Mouse (Mus musculus): Measurements from ENCODE around the gene Stk38.
"Not testable (repeated sequence)": the region's sequence is repeated elsewhere in the genome, so short reads cannot be mapped to it uniquely, and the experiment has no call there.

The Stk38 gene

GRCm38 (mm10) chr17:29008326-29008650, 493 bp upstream of the Stk38 start:
- peak in 1 of 2 experiments; percentile 36 for DNase-seq (ENCODE audit: low spot score in 2 of 2)

GRCm38 (mm10) chr17:29007243-29007640, 553 bp downstream of the Stk38 start:
- DNase-seq (ENCODE audit: low spot score in 2 of 2), result peak in 1 of 2 experiments; percentile 36

GRCm38 (mm10) chr17:29006812-29007211, 983 bp downstream of the Stk38 start:
- DNase-seq (ENCODE audit: low spot score in 2 of 2), result no peak

- no peak for DNase-seq (ENCODE audit: low spot score in 2 of 2)
Measured at GRCm38 (mm10) chr17:29005002-29005401, 2.8 kb downstream of the Stk38 start.

- DNase-seq (ENCODE audit: low spot score in 2 of 2), result no peak
Measured at GRCm38 (mm10) chr17:29003740-29004139, 4.1 kb downstream of the Stk38 start.

GRCm38 (mm10) chr17:29000465-29000864, 7.3 kb downstream of the Stk38 start:
- no peak for DNase-seq (ENCODE audit: low spot score in 2 of 2)

- DNase-seq (ENCODE audit: low spot score in 2 of 2), result no peak
Measured at GRCm38 (mm10) chr17:28994615-28995014, 13.2 kb downstream of the Stk38 start.

- DNase-seq (ENCODE audit: low spot score in 2 of 2), result not testable (repeated sequence)
Measured at GRCm38 (mm10) chr17:28993004-28993403, 14.8 kb downstream of the Stk38 start.

GRCm38 (mm10) chr17:28992105-28992504, 15.7 kb downstream of the Stk38 start:
- peak; percentile 69 for DNase-seq (ENCODE audit: low spot score in 2 of 2)

- no peak for DNase-seq (ENCODE audit: low spot score in 2 of 2)
Measured at GRCm38 (mm10) chr17:28991286-28991685, 16.5 kb downstream of the Stk38 start.

- no peak for DNase-seq (ENCODE audit: low spot score in 2 of 2)
Measured at GRCm38 (mm10) chr17:28990060-28990459, 17.7 kb downstream of the Stk38 start.

GRCm38 (mm10) chr17:28988996-28989395, 18.8 kb downstream of the Stk38 start:
- no peak for DNase-seq (ENCODE audit: low spot score in 2 of 2)

- DNase-seq (ENCODE audit: low spot score in 2 of 2), result no peak
Measured at GRCm38 (mm10) chr17:28988291-28988690, 19.5 kb downstream of the Stk38 start.

GRCm38 (mm10) chr17:28987713-28988112, 20.1 kb downstream of the Stk38 start:
- peak; percentile 52 to 63 for DNase-seq (ENCODE audit: low spot score in 2 of 2)

- no peak for DNase-seq (ENCODE audit: low spot score in 2 of 2)
Measured at GRCm38 (mm10) chr17:28986833-28987232, 21.0 kb downstream of the Stk38 start.

- DNase-seq (ENCODE audit: low spot score in 2 of 2), result no peak
Measured at GRCm38 (mm10) chr17:28984724-28985420, 22.9 kb downstream of the Stk38 start.

GRCm38 (mm10) chr17:28982591-28982990, 25.2 kb downstream of the Stk38 start:
- no peak for DNase-seq (ENCODE audit: low spot score in 2 of 2)

GRCm38 (mm10) chr17:28981081-28981480, 26.7 kb downstream of the Stk38 start:
- DNase-seq (ENCODE audit: low spot score in 2 of 2), result no peak

- DNase-seq (ENCODE audit: low spot score in 2 of 2), result no peak
Measured at GRCm38 (mm10) chr17:28979091-28979490, 28.7 kb downstream of the Stk38 start.

GRCm38 (mm10) chr17:28970122-28970521, 37.7 kb downstream of the Stk38 start:
- no peak for DNase-seq (ENCODE audit: low spot score in 2 of 2)

GRCm38 (mm10) chr17:28967021-28967610, 40.7 kb downstream of the Stk38 start:
- DNase-seq (ENCODE audit: low spot score in 2 of 2), result no peak

- DNase-seq (ENCODE audit: low spot score in 2 of 2), result no peak
Measured at GRCm38 (mm10) chr17:28961596-28961995, 46.2 kb downstream of the Stk38 start.

GRCm38 (mm10) chr17:28960597-28960996, 47.2 kb downstream of the Stk38 start:
- DNase-seq (ENCODE audit: low spot score in 2 of 2), result no peak

- no peak for DNase-seq (ENCODE audit: low spot score in 2 of 2)
Measured at GRCm38 (mm10) chr17:28954416-28954815, 53.4 kb downstream of the Stk38 start.

Data from right cerebral cortex, postnatal 10 days (tissue).